Mouse (Mus musculus) hindbrain, embryonic 10.5 days (tissue): ENCODE results near the gene Fbln2. TPM values are rescaled to one million over a fixed set of nuclear protein-coding genes. Genes with fewer than 3 reads are reported as not detected.

Experiments
- polyA plus RNA-seq: library from polyadenylated mRNA; unstranded; fragments of >200 nt; fragmentation: Nextera tagmentation; extraction: Ambion mirVana; gene quantifications from 2 replicates; pipeline ENCODE4 v1.2.1, GENCODE M21; 2016

The Fbln2 gene
- polyA plus RNA-seq, 1 experiment from 2014 or later = 32.2 TPM

Other genes starting within 250 kb of the Fbln2 start
- 11.3 and 13.8 TPM in 2 replicates for gene Iqsec1, start 223.8 kb upstream of the Fbln2 start, polyA plus RNA-seq
- 24.0 and 28.8 TPM in 2 replicates for gene Nup210, start 95.6 kb upstream of the Fbln2 start, polyA plus RNA-seq
- 12.3 and 15.6 TPM in 2 replicates for gene Hdac11, start 55.8 kb upstream of the Fbln2 start, polyA plus RNA-seq
- 10.0 and 11.0 TPM in 2 replicates for gene Wnt7a, start 198.9 kb downstream of the Fbln2 start, polyA plus RNA-seq